Mouse (Mus musculus): ENCODE data around the gene Emc9.

- TF ChIP-seq CTCF (IDR thresholded peaks at IDR 0.05; ENCODE audit: control insufficient read depth, insufficient read depth, insufficient replicate concordance, low read depth, low read length) (no peak), POLR2A (IDR thresholded peaks at IDR 0.05; ENCODE audit: control insufficient read depth, low read depth, low read length) (no peak)
These were observed 30.5 kb downstream of the Emc9 start for GRCm38 (mm10) chr14:55554635-55555034.

All from testis, adult 2 months (tissue).